Mouse (Mus musculus): ENCODE data around the gene Plcl1. TPM values are rescaled to one million over a fixed set of nuclear protein-coding genes. Genes with fewer than 3 reads are reported as not detected.

The Plcl1 gene
- polyA plus RNA-seq, 1 experiment: 1.00 TPM

DNA sequence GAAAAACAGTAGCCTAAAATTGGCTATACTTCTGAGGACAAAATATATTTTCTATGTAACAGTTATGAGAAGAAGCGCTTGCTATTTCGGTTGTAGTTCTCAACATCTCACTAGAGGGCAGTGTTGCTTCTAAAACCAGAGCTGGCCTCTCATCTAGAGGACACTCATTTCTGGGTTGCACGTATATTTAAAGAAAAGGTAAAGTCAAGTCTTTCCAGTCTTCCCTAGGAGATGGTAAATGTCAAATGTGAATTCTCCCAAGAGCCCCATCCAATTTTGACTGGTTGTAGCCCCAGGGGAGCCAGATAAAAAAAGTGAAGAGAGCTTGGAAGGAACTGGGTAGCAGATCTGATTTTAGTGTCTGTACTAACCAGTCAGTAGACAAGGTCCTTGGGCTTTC, 1.3 kb upstream of the Plcl1 start:
- Histone ChIP-seq H3K4me2 (ENCODE audit: low read depth) (peak overlapping the region; percentile 95), H3K27me3 (ENCODE audit: control insufficient read depth, insufficient read depth, insufficient read length) (no peaks in the 10 kb centered on the region), H3K79me2 (ENCODE audit: control insufficient read depth, insufficient read depth) (no peaks in the 10 kb centered on the region), H3K4me3 (no peak overlapping the region), H3K36me3 (ENCODE audit: control insufficient read depth, insufficient read depth) (no peaks in the 10 kb centered on the region), H3ac (ENCODE audit: control insufficient read depth, insufficient read length) (no peak overlapping the region)
- no peak for TF ChIP-seq CEBPB (IDR thresholded peaks at IDR 0.05; ENCODE audit: insufficient read depth, poor library complexity, severe bottlenecking)
- no peak for TF ChIP-seq REST (IDR thresholded peaks at IDR 0.05; ENCODE audit: insufficient read depth, insufficient read length)
- TF ChIP-seq MYOD1 (IDR thresholded peaks at IDR 0.05; ENCODE audit: control insufficient read depth in 1 of 3, insufficient read length in 2 of 3, low read depth in 2 of 3): no peak
- TF ChIP-seq MYOG (IDR thresholded peaks at IDR 0.05; ENCODE audit: control insufficient read depth in 1 of 3, insufficient read depth in 1 of 3, insufficient read length in 2 of 3, low read depth in 2 of 3): no peak
- no peak for TF ChIP-seq SRF (IDR thresholded peaks at IDR 0.05; ENCODE audit: control insufficient read depth, insufficient read length, low read depth)
- TF ChIP-seq TCF3 (IDR thresholded peaks at IDR 0.05; ENCODE audit: insufficient read length, low read depth): no peak
- TF ChIP-seq MAX (IDR thresholded peaks at IDR 0.05; ENCODE audit: low read depth): no peak
- TF ChIP-seq POLR2AphosphoS2 (IDR thresholded peaks at IDR 0.05; ENCODE audit: insufficient read length, low read depth): no peak
- TF ChIP-seq USF1 (IDR thresholded peaks at IDR 0.05; ENCODE audit: low read depth): no peak
- TF ChIP-seq E2F4 (IDR thresholded peaks at IDR 0.05; ENCODE audit: insufficient read depth): no peak
- TF ChIP-seq TCF12 (IDR thresholded peaks at IDR 0.05; ENCODE audit: insufficient read depth, poor library complexity, severe bottlenecking): no peak
- no peak for TF ChIP-seq POLR2A (IDR thresholded peaks at IDR 0.05; ENCODE audit: insufficient read length, low read depth)

DNA sequence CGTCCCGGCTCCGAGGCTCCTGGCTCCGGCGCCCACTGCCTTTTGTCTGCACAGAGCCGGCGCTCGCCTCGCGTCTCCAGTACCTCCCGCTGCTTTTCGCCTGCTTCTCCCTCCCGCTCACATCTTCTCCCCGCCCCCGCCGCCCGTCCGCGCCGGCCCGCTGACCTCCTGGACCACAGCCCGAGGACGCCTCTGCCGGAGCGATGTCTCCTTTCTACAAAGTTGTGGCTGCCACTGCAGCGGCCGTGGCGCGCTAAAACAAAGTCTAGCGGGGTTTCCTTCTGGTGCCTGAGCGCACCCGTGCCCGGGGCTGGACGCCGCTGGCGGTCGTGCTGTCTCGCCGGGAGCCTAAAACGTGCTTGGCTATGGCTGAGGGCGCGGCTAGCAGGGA, 297 bp downstream of the Plcl1 start:
- peak overlapping the region; percentile 32 for H3K4me3 ChIP-seq
- no peaks in the 10 kb centered on the region for H3K36me3 ChIP-seq (ENCODE audit: control insufficient read depth, insufficient read depth)
- no peaks in the 10 kb centered on the region for H3K79me2 ChIP-seq (ENCODE audit: control insufficient read depth, insufficient read depth)
- TF ChIP-seq MYOG (IDR thresholded peaks at IDR 0.05; ENCODE audit: control insufficient read depth in 1 of 3, insufficient read depth in 1 of 3, insufficient read length in 2 of 3, low read depth in 2 of 3) (no peak), POLR2A (IDR thresholded peaks at IDR 0.05; ENCODE audit: insufficient read length, low read depth) (peak; percentile 4)
- H3ac ChIP-seq (ENCODE audit: control insufficient read depth, insufficient read length): peak overlapping the region; percentile 54
- H3K27me3 ChIP-seq (ENCODE audit: control insufficient read depth, insufficient read depth, insufficient read length): no peaks in the 10 kb centered on the region
- peak overlapping the region; percentile 70 for H3K4me2 ChIP-seq (ENCODE audit: low read depth)

DNA sequence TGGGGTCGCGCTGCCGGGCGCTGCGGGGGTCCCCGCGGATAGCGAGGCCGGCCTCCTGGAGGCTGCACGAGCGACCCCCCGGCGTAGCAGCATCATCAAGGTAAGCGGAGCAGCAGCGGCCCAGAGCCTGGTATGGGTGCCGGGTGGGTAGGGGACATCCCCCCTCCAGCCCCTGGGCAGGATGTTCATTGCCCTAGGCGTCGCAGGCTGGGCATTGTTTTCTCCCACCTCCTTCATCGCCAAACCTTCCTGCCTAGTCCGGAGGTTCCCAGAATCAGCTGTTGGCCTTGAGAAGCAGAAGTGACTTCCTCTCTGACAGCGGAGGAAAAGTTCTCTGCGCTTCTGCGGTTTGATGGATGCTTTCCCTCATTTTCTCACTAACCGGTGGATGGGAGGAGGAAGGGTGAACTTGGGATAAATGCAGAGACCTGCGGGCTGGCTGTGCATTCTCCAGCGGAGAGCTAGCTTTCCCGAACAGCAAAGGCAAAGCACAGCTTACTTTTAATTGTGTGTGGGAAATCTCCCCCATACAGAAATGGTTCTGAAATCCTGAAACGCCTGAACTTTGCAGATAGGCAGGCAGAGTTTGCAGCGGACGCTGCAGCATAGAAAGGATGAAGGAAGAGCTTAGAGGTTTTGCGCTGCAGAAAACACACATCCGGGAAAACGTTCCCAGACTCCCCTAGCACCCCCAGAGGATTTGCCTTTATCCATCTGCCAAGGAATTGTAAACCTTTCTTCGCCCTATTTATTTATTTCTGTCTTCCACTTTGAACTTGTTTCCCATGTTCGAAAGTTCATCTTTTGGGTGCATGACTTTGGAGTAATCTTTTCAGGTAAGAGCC, 1.0 kb downstream of the Plcl1 start:
- H3ac ChIP-seq (ENCODE audit: control insufficient read depth, insufficient read length): peak overlapping the region; percentile 54
- TF ChIP-seq MAX (IDR thresholded peaks at IDR 0.05; ENCODE audit: low read depth) (no peak), POLR2AphosphoS2 (IDR thresholded peaks at IDR 0.05; ENCODE audit: insufficient read length, low read depth) (no peak), REST (IDR thresholded peaks at IDR 0.05; ENCODE audit: insufficient read depth, insufficient read length) (no peak), MYOG (IDR thresholded peaks at IDR 0.05; ENCODE audit: control insufficient read depth in 1 of 3, insufficient read depth in 1 of 3, insufficient read length in 2 of 3, low read depth in 2 of 3) (no peak), TCF3 (IDR thresholded peaks at IDR 0.05; ENCODE audit: insufficient read length, low read depth) (no peak), POLR2A (IDR thresholded peaks at IDR 0.05; ENCODE audit: insufficient read length, low read depth) (no peak), USF1 (IDR thresholded peaks at IDR 0.05; ENCODE audit: low read depth) (no peak), SRF (IDR thresholded peaks at IDR 0.05; ENCODE audit: control insufficient read depth, insufficient read length, low read depth) (no peak), TCF12 (IDR thresholded peaks at IDR 0.05; ENCODE audit: insufficient read depth, poor library complexity, severe bottlenecking) (no peak), CEBPB (IDR thresholded peaks at IDR 0.05; ENCODE audit: insufficient read depth, poor library complexity, severe bottlenecking) (no peak), MYOD1 (IDR thresholded peaks at IDR 0.05; ENCODE audit: control insufficient read depth in 1 of 3, insufficient read length in 2 of 3, low read depth in 2 of 3) (no peak), E2F4 (IDR thresholded peaks at IDR 0.05; ENCODE audit: insufficient read depth) (no peak)
- H3K79me2 ChIP-seq (ENCODE audit: control insufficient read depth, insufficient read depth): no peaks in the 10 kb centered on the region
- no peaks in the 10 kb centered on the region for H3K27me3 ChIP-seq (ENCODE audit: control insufficient read depth, insufficient read depth, insufficient read length)
- no peaks in the 10 kb centered on the region for H3K36me3 ChIP-seq (ENCODE audit: control insufficient read depth, insufficient read depth)
- H3K4me3 ChIP-seq: peak overlapping the region; percentile 32
- peak overlapping the region; percentile 70 for H3K4me2 ChIP-seq (ENCODE audit: low read depth)

DNA sequence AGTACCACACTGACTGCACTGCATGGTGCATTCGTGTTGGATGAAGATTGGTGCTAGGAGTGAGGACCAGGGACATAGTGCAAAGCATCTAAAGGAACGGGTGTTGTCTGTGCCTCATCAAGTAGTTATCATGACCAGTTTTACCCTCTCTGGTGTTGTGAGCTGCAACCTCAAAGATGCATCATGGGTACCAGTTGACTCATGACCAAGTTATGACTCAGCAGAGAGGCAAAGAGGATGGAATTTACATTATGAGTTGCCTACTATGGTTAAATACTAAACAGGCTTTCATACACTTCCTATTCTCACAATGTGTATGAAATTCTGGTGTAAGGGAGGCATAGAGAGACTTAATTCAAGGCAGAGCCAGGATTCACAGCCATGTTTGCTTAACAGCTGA, 4.9 kb downstream of the Plcl1 start:
- H3K79me2 ChIP-seq (ENCODE audit: control insufficient read depth, insufficient read depth): no peaks in the 10 kb centered on the region
- H3ac ChIP-seq (ENCODE audit: control insufficient read depth, insufficient read length): no peak overlapping the region
- H3K36me3 ChIP-seq (ENCODE audit: control insufficient read depth, insufficient read depth): no peaks in the 10 kb centered on the region
- TF ChIP-seq POLR2A (IDR thresholded peaks at IDR 0.05; ENCODE audit: insufficient read length, low read depth) (no peak), TCF3 (IDR thresholded peaks at IDR 0.05; ENCODE audit: insufficient read length, low read depth) (no peak), USF1 (IDR thresholded peaks at IDR 0.05; ENCODE audit: low read depth) (no peak), POLR2AphosphoS2 (IDR thresholded peaks at IDR 0.05; ENCODE audit: insufficient read length, low read depth) (no peak), MYOG (IDR thresholded peaks at IDR 0.05; ENCODE audit: control insufficient read depth in 1 of 3, insufficient read depth in 1 of 3, insufficient read length in 2 of 3, low read depth in 2 of 3) (no peak), CEBPB (IDR thresholded peaks at IDR 0.05; ENCODE audit: insufficient read depth, poor library complexity, severe bottlenecking) (no peak), SRF (IDR thresholded peaks at IDR 0.05; ENCODE audit: control insufficient read depth, insufficient read length, low read depth) (no peak), MYOD1 (IDR thresholded peaks at IDR 0.05; ENCODE audit: control insufficient read depth in 1 of 3, insufficient read length in 2 of 3, low read depth in 2 of 3) (no peak), MAX (IDR thresholded peaks at IDR 0.05; ENCODE audit: low read depth) (no peak), E2F4 (IDR thresholded peaks at IDR 0.05; ENCODE audit: insufficient read depth) (no peak), TCF12 (IDR thresholded peaks at IDR 0.05; ENCODE audit: insufficient read depth, poor library complexity, severe bottlenecking) (no peak), REST (IDR thresholded peaks at IDR 0.05; ENCODE audit: insufficient read depth, insufficient read length) (no peak)
- no peaks in the 10 kb centered on the region for H3K27me3 ChIP-seq (ENCODE audit: control insufficient read depth, insufficient read depth, insufficient read length)
- H3K4me3 ChIP-seq: no peak overlapping the region
- no peak overlapping the region for H3K4me2 ChIP-seq (ENCODE audit: low read depth)
